Mouse (Mus musculus) left cerebral cortex, adult 18-20 months (tissue): ENCODE data around the gene Spaca9. TPM values are rescaled to one million over a fixed set of nuclear protein-coding genes. Genes with fewer than 3 reads are reported as not detected.

Experiments
- DNase-seq, 2 experiments: peaks; one replicate each; pipeline ENCODE4 v3.0.0; 2021 to 2022; ENCODE audit warnings: low spot score in 2 of 2, mixed read lengths in 1 of 2
- microRNA-seq, 2 experiments: library from miRNA; unstranded; fragments of <30 nt; microRNA quantifications; one replicate each; pipeline ENCODE4 v1.2.0; 2021
- total RNA-seq, 2 experiments: library from RNA; stranded (reverse); gene quantifications; 2 replicates each; pipeline ENCODE4 v1.2.3; 2021

The Spaca9 gene
- total RNA-seq, 2 experiments from 2014 or later: 0.61 TPM; not detected in 1

DNA sequence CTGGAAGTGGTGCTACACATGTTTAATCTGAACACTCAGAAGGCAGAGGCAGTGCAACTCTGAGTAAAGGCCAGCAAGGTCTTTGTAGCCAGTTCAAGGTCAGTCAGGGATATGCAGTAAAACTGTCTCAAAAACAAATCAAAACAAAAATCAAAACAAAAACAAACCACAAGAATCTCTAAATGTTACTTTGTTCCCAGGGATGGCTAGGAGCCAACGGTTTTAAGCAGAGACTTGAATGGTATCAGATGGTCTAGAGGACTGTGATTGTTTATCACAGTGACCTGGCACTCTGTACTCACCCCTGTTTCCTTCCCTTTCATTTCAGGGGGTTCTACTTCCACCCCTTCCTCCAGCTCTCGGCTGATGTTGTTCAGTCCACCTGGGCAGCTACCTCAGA is 28.1 kb downstream of the Spaca9 start:
- DNase-seq: no peak

DNA sequence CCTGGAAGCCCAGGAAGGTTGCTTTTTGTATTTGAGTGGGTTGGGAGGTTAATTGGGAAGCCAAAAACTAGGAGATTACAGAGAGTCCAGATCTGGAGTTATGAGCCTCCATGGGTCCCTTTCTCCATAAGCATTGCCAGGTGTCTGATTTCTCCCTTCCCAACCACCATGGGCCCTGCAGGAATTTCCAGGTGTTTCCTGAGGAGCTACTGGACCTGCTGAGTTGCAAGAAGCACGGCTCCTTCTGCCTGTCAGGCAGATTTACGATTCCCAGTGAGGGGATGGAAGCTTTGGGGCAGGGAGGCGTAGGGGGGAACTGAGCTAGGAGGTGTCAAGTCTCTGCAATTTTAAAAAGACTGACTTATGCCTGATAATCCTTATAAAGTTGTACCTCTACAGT is 33.7 kb downstream of the Spaca9 start:
- no peak for DNase-seq

DNA sequence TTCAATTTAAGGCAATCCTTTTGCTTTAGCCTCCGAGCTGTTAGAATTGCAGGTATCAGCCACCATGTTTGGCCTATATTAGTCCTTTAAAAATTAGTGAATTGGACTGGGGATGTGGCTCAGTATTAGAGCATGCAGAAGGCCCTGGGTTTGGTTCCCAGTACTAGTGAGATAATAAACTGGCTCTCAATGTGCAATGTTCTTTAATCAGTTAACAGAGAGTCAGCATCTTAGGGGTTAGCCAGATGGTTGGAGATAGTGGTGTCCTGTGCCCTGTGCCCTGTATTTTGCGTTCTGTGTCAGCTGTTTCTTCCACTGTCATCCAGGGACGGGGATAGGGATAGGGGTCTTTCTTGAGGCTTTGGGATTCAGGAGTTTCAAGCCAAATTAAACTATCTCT is 36.6 kb downstream of the Spaca9 start:
- no peak for DNase-seq

GRCm38 (mm10) chr2:28656216-28656615 is 43.3 kb downstream of the Spaca9 start:
- DNase-seq: no peak

- no peak for DNase-seq
Measured at GRCm38 (mm10) chr2:28654295-28654694, 45.2 kb downstream of the Spaca9 start.

DNA sequence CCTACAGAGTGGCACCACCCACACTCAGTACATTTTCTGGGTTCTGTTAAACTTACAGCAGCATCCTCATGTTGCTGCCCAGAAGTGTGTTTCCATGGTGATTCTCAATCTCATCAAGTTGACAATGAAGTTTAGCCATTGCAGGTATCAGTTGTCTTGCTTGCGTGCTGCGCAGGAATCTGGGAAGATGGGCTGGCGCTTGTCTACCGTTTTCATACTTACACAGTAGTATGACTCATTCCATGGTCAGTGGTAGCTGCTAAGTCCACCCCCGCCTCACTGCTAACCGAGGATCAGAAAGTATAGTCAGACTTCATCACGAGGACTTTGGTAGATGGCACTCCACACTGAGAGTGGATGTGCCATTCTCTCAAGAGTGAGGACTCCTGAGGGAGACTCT is 46.2 kb downstream of the Spaca9 start:
- DNase-seq: peak; percentile 50 to 70

GRCm38 (mm10) chr2:28650526-28650925 is 49.0 kb downstream of the Spaca9 start:
- DNase-seq: no peak

DNA sequence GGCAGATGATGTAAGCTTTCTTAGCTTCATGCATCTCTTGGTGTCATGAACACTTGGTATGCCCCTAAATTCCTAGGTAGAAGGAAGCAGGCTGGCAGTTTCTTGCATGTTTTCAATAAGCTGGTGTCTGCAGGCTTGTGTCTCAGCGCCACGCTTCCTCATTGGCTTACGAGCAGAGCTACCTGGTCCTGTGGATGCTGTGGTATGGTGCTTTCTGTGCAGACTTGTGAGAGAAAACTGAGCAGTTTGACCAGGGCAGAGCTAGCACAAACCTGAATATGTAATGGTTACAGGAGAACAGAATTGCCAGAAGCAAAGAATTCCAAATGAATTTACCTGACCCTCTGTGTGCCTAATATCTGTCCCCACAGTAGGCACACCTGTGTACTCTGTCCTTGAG is 56.4 kb downstream of the Spaca9 start:
- no peak for DNase-seq

Small RNA genes within 50 kb of the gene (microRNA-seq; reads per million reads assigned to microRNA genes)
- 1.7 to 2.1 reads per million in 2 experiments for gene Mir3088

Other genes starting within 250 kb of the Spaca9 start
- gene 1700007K13Rik, start 233.4 kb downstream of the Spaca9 start, total RNA-seq: 1 to 10 TPM; 4.4 to 5.2 TPM
- gene Mrps2, start 231.7 kb downstream of the Spaca9 start, total RNA-seq: 10 to 100 TPM; 37.3 to 40.1 TPM
- 1 to 10 TPM; 2.4 to 2.6 TPM for gene Gbgt1, start 202.8 kb downstream of the Spaca9 start, total RNA-seq
- gene Gm10134, start 193.6 kb downstream of the Spaca9 start, total RNA-seq: 1 to 10 TPM in 1 of 2 experiments, not detected in 1; 1.1 TPM
- gene Ralgds, start 186.6 kb downstream of the Spaca9 start, total RNA-seq: 10 to 100 TPM; 78.2 to 87.4 TPM
- gene Cel, start 136.3 kb downstream of the Spaca9 start, total RNA-seq: not detected
- 10 to 100 TPM; 19.1 to 19.4 TPM for gene Gtf3c5, start 116.0 kb downstream of the Spaca9 start, total RNA-seq
- not detected for gene Gfi1b, start 77.7 kb downstream of the Spaca9 start, total RNA-seq
- gene Tsc1, start 58.5 kb downstream of the Spaca9 start, total RNA-seq: 10 to 100 TPM; 54.4 to 58.4 TPM
- gene Ak8, start 437 bp upstream of the Spaca9 start, total RNA-seq: 1 to 10 TPM; 1.1 to 1.5 TPM
- 10 to 100 TPM; 32.4 to 36.1 TPM for gene Gtf3c4, start 140.6 kb upstream of the Spaca9 start, total RNA-seq
- 1 to 10 TPM; 6.5 to 7.2 TPM for gene Ddx31, start 140.7 kb upstream of the Spaca9 start, total RNA-seq
- gene Barhl1, start 216.9 kb upstream of the Spaca9 start, total RNA-seq: not detected